Mouse (Mus musculus) naive thymus-derived CD4-positive, alpha-beta T cell, adult 2 months (primary cell): Measurements from ENCODE around the gene Astn2.

Experiments
- DNase-seq: peaks from one replicate; pipeline ENCODE4 v3.0.0-alpha.2; 2011; ENCODE audit warnings: low read depth

Astn2 gene

DNA sequence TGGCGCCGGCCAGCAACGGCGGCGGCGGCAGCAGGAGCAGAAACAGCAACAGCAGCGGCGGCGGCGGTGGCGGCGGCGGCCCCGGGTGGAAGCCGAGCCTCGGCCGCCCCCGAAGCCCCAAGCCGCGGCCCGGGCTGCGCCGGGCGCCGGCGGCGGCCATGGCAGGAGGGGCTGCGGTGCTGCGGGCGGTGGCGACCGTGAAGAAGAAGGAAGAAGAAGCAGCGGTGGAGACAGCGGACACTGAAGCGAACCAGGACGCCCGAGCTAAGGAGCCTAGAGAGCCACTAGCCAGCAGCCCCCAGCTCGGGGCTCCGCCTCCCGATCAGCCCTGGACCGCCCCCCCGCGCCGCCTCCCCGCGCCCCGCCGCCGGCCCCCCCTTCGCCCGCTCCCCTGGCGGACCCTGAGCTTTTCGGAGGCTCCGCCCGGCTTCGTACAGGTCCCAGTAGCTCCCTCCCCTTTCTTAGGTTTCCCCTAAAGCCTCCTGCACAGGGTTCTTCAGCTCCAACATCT is at the start of gene Astn2:
TSS of gene Astn2 (minus strand) at position 411 of the 511 bp plus-strand sequence.
- no peak for DNase-seq

GRCm38 (mm10) chr4:66450115-66450514 is 45.7 kb upstream of the Astn2 start:
- no peak for DNase-seq

- no peak for DNase-seq
These were observed 26.8 kb upstream of the Astn2 start for GRCm38 (mm10) chr4:66431256-66431655.

DNA sequence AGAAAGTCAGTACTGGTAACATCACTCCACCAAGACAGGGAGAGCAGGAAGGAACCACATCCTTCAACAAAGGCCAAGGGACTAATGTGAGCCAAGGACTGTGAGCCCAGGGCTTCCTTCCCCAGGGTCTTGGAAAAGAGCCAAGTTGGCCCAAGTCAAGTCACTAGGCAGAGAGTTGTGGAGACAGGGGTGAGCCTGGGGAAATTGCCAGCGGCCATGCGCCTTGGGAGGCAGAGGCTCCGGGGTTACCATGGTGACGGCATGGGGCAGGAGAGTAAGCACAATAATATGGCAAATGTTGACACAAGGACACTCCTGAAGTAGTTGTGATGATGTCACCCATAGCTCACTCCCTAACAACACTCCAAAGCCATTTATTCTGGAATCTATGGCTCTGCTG is 21.4 kb upstream of the Astn2 start:
- DNase-seq, result no peak

GRCm38 (mm10) chr4:66414778-66415177 is 10.4 kb upstream of the Astn2 start:
- no peak for DNase-seq

- no peak for DNase-seq
These were observed 675 bp upstream of the Astn2 start for GRCm38 (mm10) chr4:66405086-66405485.

DNA sequence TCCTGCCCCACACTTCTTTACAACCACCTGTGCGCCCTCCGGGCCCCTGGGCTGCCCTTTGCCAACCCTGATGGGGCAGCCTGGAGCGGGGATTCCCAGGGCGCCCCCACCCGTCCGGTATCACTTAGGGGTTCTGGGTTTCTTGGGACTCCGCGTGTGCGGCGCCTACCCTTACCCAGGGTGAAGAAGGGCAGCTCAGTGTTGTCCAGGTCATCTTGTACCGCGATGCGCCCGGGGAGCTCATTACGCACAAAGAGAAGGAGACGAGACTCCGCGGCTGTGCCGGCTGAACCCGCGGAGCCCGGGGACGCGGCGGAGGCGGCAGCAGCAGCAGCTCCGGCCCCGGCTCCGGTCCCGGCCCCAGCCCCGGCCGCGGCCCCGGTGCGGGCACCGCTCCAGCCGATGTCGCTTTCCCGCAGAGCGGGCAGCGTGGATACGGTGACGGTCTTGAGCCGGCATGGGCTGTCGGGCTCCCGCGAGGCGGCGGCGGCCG is 657 bp downstream of the Astn2 start:
- no peak for DNase-seq

GRCm38 (mm10) chr4:66403116-66403707 is 1.2 kb downstream of the Astn2 start:
- DNase-seq, result no peak

DNA sequence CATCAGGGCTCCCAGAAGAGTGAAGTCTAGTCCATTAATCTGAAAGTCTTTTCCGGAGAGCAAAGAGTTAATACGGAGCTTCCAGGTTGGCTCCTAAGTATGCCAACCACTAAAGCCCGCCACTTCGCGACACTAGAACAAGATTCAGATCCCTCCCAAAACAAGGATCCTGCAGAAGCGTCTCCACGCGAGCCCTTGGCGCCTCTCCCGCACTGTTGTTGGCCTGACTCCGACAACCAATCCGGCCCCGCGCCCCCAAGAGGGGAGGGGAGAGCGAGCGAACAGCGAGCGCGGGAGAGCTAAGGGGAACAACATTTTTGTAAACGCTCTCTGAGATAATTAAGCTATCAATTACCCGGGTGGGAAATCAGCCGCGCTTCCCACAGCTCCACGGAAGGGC is 1.8 kb downstream of the Astn2 start:
- no peak for DNase-seq

DNA sequence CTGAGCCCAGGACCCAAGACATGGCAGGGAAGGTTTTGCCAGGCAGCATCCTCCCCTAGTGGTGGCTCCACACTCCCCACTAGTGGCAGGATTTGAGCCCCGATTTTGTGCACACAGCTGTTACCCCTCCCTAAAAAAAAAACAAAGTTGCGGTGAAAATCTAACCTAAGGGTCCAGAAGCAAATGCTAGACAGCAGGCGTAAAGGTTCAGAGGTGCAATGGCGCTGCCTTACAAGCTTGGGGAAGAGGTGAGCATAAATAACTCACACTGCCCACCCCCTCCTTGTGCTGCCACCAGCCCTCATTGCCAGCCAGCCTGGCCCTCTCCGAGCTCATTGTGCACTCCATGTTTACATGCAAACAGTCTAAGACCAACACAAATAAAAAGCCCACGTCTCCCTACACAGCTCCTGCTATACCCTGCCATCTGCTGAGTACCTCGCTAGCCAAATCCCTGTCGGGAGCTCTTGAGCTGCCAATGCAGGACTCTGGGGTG is 3.2 kb downstream of the Astn2 start:
- no peak for DNase-seq

GRCm38 (mm10) chr4:66399066-66399465 is 5.3 kb downstream of the Astn2 start:
- no peak for DNase-seq

GRCm38 (mm10) chr4:66397216-66397615 is 7.2 kb downstream of the Astn2 start:
- no peak for DNase-seq

DNA sequence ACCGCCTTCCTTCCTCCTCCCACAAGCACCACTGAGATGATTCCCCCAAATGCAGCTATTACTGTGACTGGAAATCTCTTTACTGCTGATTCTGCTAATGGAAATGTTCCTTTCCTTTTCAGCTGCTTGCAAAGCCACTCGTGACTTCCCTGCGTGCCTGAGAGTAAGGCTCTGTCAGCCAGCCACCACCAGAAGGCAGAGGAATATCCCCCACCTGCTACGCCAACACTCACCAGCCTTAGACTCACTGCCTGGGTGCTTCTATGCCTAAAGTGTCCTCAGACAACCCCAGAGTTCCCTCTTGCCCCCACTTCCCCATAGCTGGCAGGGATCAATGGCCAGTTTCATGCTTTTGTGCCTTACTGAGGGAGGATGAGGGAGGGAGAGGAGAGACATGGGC is 11.1 kb downstream of the Astn2 start:
- DNase-seq, result no peak

GRCm38 (mm10) chr4:66390480-66390879 is 13.9 kb downstream of the Astn2 start:
- DNase-seq, result no peak

GRCm38 (mm10) chr4:66378586-66378985 is 25.8 kb downstream of the Astn2 start:
- DNase-seq, result no peak

GRCm38 (mm10) chr4:66370557-66371071 is 33.8 kb downstream of the Astn2 start:
- no peak for DNase-seq

DNA sequence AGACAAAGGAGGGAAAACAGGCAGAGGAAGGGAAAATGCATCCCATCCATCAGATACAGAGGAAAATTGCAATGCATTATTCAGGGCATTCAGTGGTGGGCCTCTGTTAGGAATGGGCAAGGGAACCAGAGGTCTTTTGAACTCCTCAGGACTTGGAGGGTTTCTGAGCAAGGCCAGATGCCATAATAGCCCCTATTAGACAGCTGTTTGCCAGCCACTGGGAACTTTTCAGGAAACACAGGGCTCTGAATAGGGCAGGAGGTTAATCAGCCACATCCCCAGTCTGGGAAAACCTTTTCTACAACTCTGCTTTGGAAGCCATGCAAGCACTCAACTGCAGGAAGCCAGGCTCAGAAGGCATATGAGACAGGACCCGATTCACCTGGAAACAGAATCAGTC is 38.9 kb downstream of the Astn2 start:
- no peak for DNase-seq

- DNase-seq, result no peak
These were observed 59.8 kb downstream of the Astn2 start for GRCm38 (mm10) chr4:66344632-66345031.

DNA sequence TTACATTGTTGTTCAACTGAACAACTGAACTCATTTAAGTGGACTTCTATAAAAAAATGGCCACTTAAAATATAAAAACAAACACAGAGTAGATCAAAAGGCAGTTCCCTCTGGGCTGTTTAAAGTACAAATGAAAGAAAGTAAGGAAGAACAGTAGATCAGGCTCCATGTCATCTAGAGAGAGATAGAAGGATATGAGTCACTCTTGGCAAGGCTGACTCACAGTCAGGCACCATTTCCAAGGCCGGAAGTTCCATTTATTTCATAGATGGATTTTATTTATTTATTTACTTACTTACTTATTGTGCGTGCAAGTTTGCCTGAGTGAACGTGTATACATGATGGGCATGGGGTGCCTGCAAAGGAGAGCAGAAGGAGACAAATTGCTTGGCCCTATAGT is 67.0 kb downstream of the Astn2 start:
- no peak for DNase-seq

DNA sequence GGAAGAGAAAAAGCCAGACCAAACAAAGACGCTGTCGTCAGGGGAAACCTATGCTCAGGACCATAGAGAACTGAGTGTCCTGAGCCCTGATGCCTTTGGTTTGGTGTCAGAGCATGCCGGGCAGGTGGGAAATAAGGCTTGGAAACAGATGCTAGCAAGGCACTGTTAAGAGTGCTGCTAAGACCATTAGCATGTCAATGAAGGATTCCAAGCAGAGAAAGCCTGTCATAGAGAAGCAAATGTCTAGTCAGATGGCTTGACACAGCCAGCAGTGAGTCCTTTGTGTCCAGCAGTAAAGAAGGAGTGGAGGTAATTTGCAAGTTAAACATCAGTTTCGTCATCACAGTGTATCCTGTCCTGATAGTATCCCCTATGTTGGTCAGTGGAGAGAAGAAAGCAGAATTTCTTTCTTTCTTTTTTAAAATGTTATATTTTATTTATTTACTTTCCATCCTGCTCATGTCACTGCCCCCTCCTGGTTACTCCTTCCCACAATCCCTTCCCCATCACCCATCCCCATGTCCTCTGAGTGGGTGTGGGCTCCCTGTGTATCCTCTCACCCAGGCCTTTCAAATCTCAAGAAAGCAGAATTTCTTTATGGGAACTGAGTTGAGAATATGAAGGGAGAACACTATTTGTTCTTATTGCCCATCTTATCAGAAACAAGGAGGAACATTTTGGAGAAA is 73.7 kb downstream of the Astn2 start:
- no peak for DNase-seq

DNA sequence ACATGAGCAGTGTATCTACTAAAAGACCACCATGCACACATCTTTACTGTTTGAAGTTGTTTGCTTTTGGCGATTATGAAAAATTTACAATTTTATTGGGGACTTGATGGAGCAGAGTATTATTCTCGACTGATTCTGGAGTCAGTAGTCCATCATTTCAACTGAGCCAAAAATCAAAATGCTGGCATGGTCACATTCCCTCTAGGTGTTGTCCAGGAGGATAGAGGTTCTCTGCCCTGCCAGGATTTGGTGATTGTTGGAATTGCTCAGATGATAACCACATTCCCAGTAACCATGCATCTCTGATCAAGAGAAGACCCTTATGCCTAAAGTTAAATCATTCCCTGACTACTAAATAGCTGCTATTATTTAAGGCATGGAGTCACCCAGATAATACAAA is 83.4 kb downstream of the Astn2 start:
- DNase-seq, result no peak

DNA sequence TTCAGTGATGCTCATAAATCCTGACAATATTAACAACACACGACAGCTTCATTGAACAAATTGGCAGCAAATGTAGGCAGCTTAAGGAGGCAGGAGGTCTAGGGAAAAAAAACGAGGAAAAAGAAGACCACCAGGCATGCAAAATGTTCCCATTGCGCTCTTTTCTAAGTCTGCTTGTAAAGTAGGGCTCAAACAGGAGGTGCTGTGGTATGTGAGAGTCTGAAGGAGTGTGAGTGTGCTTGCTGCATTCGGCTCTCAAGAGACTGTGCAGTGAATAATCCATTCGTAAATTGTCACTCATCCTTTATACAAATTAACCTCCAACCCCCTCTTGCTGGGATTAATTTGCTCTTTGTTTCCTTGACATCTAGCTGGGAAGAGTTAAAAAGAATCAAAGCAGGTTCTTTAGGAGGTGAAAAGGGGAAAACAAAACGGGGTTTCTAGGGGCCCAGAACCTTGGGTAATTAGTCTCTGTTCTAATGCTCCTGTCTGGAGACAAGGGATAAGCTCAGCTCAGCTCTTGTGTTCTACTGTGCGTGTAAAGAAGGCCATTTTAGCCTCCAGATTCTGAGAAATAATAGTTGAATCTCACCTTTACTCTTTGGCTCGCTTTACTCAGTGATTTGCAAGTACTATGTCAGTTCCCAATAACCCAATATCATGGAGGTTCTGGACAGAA is 89.5 kb downstream of the Astn2 start:
- DNase-seq, result no peak

DNA sequence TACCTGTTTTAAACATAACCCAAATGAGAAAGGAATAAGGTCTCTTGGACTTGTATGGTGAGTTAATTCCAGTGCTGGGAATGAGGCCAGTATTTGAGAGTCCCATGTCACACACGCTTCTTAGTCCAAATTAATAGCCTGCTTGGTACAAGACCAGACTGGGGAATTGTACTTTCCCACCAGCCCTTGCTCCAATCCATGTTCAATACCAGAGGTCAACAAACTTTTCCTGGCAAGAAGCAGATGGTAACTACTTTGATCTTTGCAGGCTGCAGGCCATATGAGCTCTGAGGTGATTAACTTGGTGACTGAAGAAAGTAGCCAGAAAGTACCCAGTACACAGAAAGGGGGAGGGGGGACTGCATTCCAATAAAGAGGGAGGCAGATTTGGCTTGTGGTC is 91.7 kb downstream of the Astn2 start:
- no peak for DNase-seq
